20 mouse cellular contexts compared by ENCODE assay signal in the genomic region with DNA sequence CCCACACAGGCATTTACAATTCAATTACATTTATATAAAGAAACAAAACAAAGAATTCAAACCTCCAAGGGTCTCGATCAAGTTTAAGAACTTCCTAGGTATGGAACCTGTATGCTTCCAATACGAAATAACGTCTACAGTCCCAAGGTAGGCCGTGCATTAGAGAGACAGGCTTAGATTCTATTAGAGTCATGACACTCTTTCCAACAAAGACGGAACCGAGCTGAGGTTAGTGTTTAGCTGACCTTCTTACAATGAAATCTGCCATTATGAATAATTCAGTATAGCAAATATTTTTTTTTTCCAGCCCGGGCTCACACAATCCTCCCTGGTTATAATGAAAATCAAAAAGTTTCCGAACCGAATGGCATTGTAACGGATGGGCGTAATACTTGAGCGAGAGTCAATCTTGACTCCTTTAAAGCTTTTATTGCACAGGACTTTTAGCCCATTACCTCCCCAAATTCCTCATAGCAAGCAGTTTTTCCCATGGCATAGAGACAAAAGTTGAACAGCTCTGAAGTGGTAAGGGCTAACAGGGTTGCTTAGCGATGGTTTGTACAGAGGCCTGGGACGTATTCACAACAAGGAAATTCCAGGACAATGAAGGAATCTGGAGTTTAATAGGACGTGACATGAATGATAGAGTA.
A peak's percentile ranks its signal among the peaks of the same experiment; 100 is the strongest.
DNase-seq lines count a peak whose midpoint lies in the region; ATAC-seq and TF ChIP-seq lines count a peak whose summit lies in the region.
"Had no signal": no experiment of that assay in that cellular context is flagged by ENCODE, and none has a peak within 500 bp of the region (broad histone marks: within the 10 kb centered on the region; RNA-seq: fewer than 3 reads in every experiment).

No protein-coding gene starts in this region.

- H3K4me3 ChIP-seq in layer of hippocampus, adult 2 months: no peak overlapping the region
- H3K4me3 ChIP-seq in hindbrain, embryonic 11.5 days (ENCODE audit: low read depth, low read length): no peak overlapping the region
- H3K4me3 ChIP-seq in midbrain, embryonic 12.5 days: no peak overlapping the region
- H3K4me3 ChIP-seq: gastrocnemius, adult 2 months; heart, embryonic 10.5 days; liver, embryonic 13.5 days had no signal

- H3K4me2 ChIP-seq in hindbrain, embryonic 11.5 days (replicated peaks; ENCODE audit: low read depth, low read length): no peak overlapping the region
- no peak overlapping the region for H3K4me2 ChIP-seq in midbrain, embryonic 12.5 days (replicated peaks)
- H3K4me2 ChIP-seq: liver, embryonic 13.5 days had no signal

- H3K9me3 ChIP-seq in hindbrain, embryonic 11.5 days (ENCODE audit: control insufficient read depth, low read length): no peaks in the 10 kb centered on the region
- peaks cover 9% of the 10 kb centered on the region for H3K9me3 ChIP-seq in midbrain, embryonic 12.5 days
- H3K9me3 ChIP-seq: heart, embryonic 10.5 days had no signal

- TF ChIP-seq CTCF in layer of hippocampus, adult 2 months (conservative IDR thresholded peaks at IDR 0.05): no peak

- intact Hi-C loops in left cerebral cortex, postnatal 25 days (cut with DNase I): no loop called here
- intact Hi-C loops in left cerebral cortex, postnatal 10 days (cut with DNase I): no loop called here

- peaks cover 15% of the 10 kb centered on the region; the same call in 1 of the 2 replicates for H3K36me3 ChIP-seq in hindbrain, embryonic 11.5 days (ENCODE audit: control insufficient read depth, insufficient read depth, low read length)
- peaks cover 44% of the 10 kb centered on the region for H3K36me3 ChIP-seq in midbrain, embryonic 12.5 days

- 35% methylated on average over 15 of the region's 15 CpGs for WGBS in hindbrain, embryonic 11.5 days
- 26% methylated on average over 15 of the region's 15 CpGs for WGBS in midbrain, embryonic 12.5 days

- DNase-seq in layer of hippocampus, adult 2 months (ENCODE audit: low spot score in 2 of 2): no peak
- no peak for DNase-seq in layer of hippocampus, adult 8-10 months (ENCODE audit: low spot score in 2 of 2)
- DNase-seq in hindbrain, embryonic 11.5 days (ENCODE audit: low spot score): peak; percentile 58
- DNase-seq in retina, embryonic 14.5 days (ENCODE audit: low spot score): peak; percentile 69
- no peak for DNase-seq in layer of hippocampus, adult 18-20 months (ENCODE audit: low spot score in 2 of 2)
- DNase-seq in left cerebral cortex, postnatal 25 days (ENCODE audit: low spot score in 2 of 2): no peak
- DNase-seq in left cerebral cortex, postnatal 10 days (ENCODE audit: extremely low spot score in 1 of 2, low spot score in 2 of 2): no peak
- DNase-seq: adrenal gland, postnatal 10 days; B cell, adult 2 months; cerebellum, postnatal 36 days; gastrocnemius, adult 2 months; heart, postnatal 36 days; kidney, adult 2 months; left cerebral cortex, postnatal 4 days; liver, embryonic 13.5 days; lung, postnatal 10 days; right cerebral cortex, postnatal 25 days; thymus, adult 18-20 months had no signal

- H3K27me3 ChIP-seq in hindbrain, embryonic 11.5 days (ENCODE audit: control insufficient read depth, insufficient read depth, low read length): no peaks in the 10 kb centered on the region
- H3K27me3 ChIP-seq in midbrain, embryonic 12.5 days: peaks cover 9% of the 10 kb centered on the region; the same call in 1 of the 2 replicates
- H3K27me3 ChIP-seq: liver, embryonic 13.5 days had no signal

- ATAC-seq in hindbrain, embryonic 11.5 days (ENCODE audit: low FRiP score): peak; percentile 88
- ATAC-seq in midbrain, embryonic 12.5 days (ENCODE audit: low FRiP score, low read depth): peak; percentile 93

- H3K27ac ChIP-seq in layer of hippocampus, adult 2 months: peak overlapping the region; percentile 32; the same call in 1 of the 2 replicates
- peak overlapping the region; percentile 53; the same call in 1 of the 2 replicates for H3K27ac ChIP-seq in hindbrain, embryonic 11.5 days (ENCODE audit: low read depth, low read length)
- H3K27ac ChIP-seq in midbrain, embryonic 12.5 days (replicated peaks): peak overlapping the region; percentile 35; the same call in 1 of the 2 replicates
- H3K27ac ChIP-seq: gastrocnemius, adult 2 months; heart, embryonic 10.5 days; liver, embryonic 13.5 days had no signal

- H3K9ac ChIP-seq in hindbrain, embryonic 11.5 days (ENCODE audit: low read depth, low read length): no peak overlapping the region
- no peak overlapping the region for H3K9ac ChIP-seq in midbrain, embryonic 12.5 days (replicated peaks)
- H3K9ac ChIP-seq: liver, embryonic 13.5 days had no signal

- H3K4me1 ChIP-seq in hindbrain, embryonic 11.5 days (replicated peaks; ENCODE audit: control insufficient read depth, insufficient read depth, low read length): no peaks in the 10 kb centered on the region
- H3K4me1 ChIP-seq in midbrain, embryonic 12.5 days: peaks cover 9% of the 10 kb centered on the region; the same call in 1 of the 2 replicates
- H3K4me1 ChIP-seq: liver, embryonic 13.5 days had no signal

Comparison
In these comparisons a context has a peak if more than half of its experiments do, and no peak if none do; other contexts are left out.
1. DNase-seq: peak in hindbrain, embryonic 11.5 days (single experiment) and retina, embryonic 14.5 days (single experiment); none in layer of hippocampus, adult 2 months (0 of 2), layer of hippocampus, adult 8-10 months (0 of 2), layer of hippocampus, adult 18-20 months (0 of 2), left cerebral cortex, postnatal 25 days (0 of 2) and left cerebral cortex, postnatal 10 days (0 of 2).
2. Peak in every context shown above with its lines, with median percentiles within 50 percentile points of each other: H3K27ac ChIP-seq.